Mouse (Mus musculus) liver, adult 2 months (tissue): ENCODE measurements at regions not wholly inside any gene's neighbourhood (a gene's known extent, or its start where the extent isn't known, plus 50 kb on each side); places are given as distances from the start of the nearest gene placed in this dataset.

Experiments used
- CTCF ChIP-seq: fragments of 200-500 bp; IDR thresholded peaks from 2 replicates; pipeline ENCODE4 v1.5.1; 2011; ENCODE audit warnings: low read depth, low read length, control low read depth
- POLR2A ChIP-seq: fragments of 200-500 bp; IDR thresholded peaks from 2 replicates; pipeline ENCODE4 v1.6.1; 2011; ENCODE audit warnings: low read length, control low read depth; ENCODE audit not compliant: insufficient read depth; ENCODE audit errors: extremely low read depth

DNA sequence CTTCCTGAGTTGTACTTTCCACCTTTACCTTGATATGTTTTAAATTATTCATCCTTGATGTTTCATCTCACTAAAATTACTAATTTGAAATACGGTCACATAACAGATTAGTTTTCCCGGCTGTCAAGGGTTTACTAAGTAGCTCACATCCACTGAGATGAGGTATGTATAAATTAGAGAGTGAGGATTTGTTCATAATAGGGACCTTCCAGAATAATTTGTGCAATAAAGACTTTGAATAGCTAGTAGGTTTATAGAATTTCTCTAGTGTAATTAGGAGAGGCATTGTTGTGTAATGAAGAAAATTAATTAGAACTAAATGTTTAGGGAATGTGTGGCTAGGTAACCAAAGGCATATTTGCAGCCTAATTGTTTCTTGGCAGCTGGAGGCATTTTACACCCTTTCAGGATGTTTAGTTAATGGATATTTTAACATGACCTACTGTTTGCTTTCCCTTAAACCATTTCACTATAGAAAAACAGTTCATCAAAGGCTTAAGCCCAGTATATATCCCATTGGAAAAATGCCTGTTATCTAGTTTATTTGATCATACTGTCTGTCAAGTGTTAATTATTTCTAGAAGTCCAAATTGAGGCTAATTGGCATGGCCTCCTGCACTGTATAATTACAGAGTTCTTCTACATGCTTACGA is 70.8 kb downstream of the Mat2b start:
- TF ChIP-seq CTCF: no peak
- no peak for TF ChIP-seq POLR2A
